Mouse (Mus musculus): Measurements from ENCODE around the gene Rmi2.

GRCm38 (mm10) chr16:10844319-10844670 lies 9.4 kb downstream of the Rmi2 start:
- no peak for TF ChIP-seq POLR2A (IDR thresholded peaks at IDR 0.05; ENCODE audit: borderline replicate concordance, control insufficient read depth, low read depth, low read length)
- no peak for TF ChIP-seq CTCF (IDR thresholded peaks at IDR 0.05; ENCODE audit: control insufficient read depth, insufficient read depth, low read length)
